Mouse (Mus musculus) midbrain, embryonic 13.5 days (tissue): Measurements from ENCODE around the gene Serinc4. TPM values are rescaled to one million over a fixed set of nuclear protein-coding genes. Genes with fewer than 3 reads are reported as not detected.

Experiments
- ATAC-seq: fragments of 200-750 bp; cut with Nextera tagmentation; 2 replicates; pipeline ENCODE4 v1.8.0; 2017; ENCODE audit warnings: mild to moderate bottlenecking, moderate TSS enrichment, moderate library complexity
- H3K27ac ChIP-seq: fragments of 300-500 bp; sonication (generic); 2 replicates; pipeline ENCODE4 v1.5.1; 2015; ENCODE audit warnings: inconsistent platforms, mild to moderate bottlenecking, moderate library complexity
- H3K27me3 ChIP-seq: fragments of 300-500 bp; sonication (generic); 2 replicates; pipeline ENCODE4 v1.6.1; 2015; ENCODE audit warnings: mild to moderate bottlenecking, inconsistent platforms
- H3K36me3 ChIP-seq: fragments of 300-500 bp; sonication (generic); 2 replicates; pipeline ENCODE4 v1.6.1; 2015; ENCODE audit warnings: mild to moderate bottlenecking, inconsistent platforms
- H3K4me1 ChIP-seq: fragments of 300-500 bp; sonication (generic); replicated peaks from 2 replicates; pipeline ENCODE4 v1.6.1; 2015; ENCODE audit warnings: inconsistent platforms
- H3K4me2 ChIP-seq: fragments of 300-500 bp; sonication (generic); replicated peaks from 2 replicates; pipeline ENCODE4 v1.6.1; 2015; ENCODE audit warnings: moderate library complexity, mild to moderate bottlenecking, inconsistent platforms
- H3K4me3 ChIP-seq: fragments of 300-500 bp; sonication (generic); replicated peaks from 2 replicates; pipeline ENCODE4 v1.5.1; 2015; ENCODE audit warnings: mild to moderate bottlenecking, inconsistent platforms
- H3K9ac ChIP-seq: fragments of 300-500 bp; sonication (generic); replicated peaks from 2 replicates; pipeline ENCODE4 v1.6.1; 2015; ENCODE audit warnings: mild to moderate bottlenecking, inconsistent platforms
- H3K9me3 ChIP-seq: fragments of 300-500 bp; sonication (generic); 2 replicates; pipeline ENCODE4 v1.6.1; 2016; ENCODE audit warnings: mild to moderate bottlenecking, inconsistent platforms
- whole genome bisulfite sequencing: fragments of 180-500 bp; shearing (Covaris S2); methylation state at CpG from one replicate; pipeline ENCODE4 v1.1.7; 2015; 5-methylcytosine and 5-hydroxymethylcytosine counted together
- polyA plus RNA-seq: library from polyadenylated mRNA; unstranded; fragments of >200 nt; fragmentation: Nextera tagmentation; extraction: Ambion mirVana; gene quantifications from 2 replicates; pipeline ENCODE4 v1.2.1, GENCODE M21; 2015

Gene Serinc4
- polyA plus RNA-seq, 1 experiment from 2014 or later = 1.3 TPM

DNA sequence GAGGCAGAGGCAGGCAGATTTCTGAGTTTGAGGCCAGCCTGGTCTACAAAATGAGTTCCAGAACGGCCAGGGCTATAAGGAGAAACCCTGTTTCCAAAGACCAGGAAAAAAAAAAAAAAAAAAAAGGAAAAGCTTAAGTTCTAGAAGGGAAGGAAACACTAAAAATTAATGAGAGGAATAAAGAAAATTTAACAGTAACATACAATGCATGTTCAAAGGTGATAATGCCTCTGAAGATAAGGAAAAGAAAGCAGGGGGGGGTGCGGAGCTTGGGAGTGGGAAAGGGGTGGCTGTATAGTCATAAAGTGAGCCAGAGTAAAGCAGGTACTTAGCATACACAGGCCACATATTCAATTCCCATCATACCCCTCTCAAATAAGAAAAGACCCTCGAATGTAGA is 11.5 kb downstream of the Serinc4 start:
- H3K27ac ChIP-seq = no peak overlapping the region
- peaks cover 23% of the 10 kb centered on the region for H3K4me1 ChIP-seq
- peaks cover 34% of the 10 kb centered on the region for H3K27me3 ChIP-seq
- H3K9ac ChIP-seq = no peak overlapping the region
- H3K36me3 ChIP-seq = 0 out of 2 replicates have a peak, but pooled peaks cover under 1% of the 10 kb centered on the region
- 87% methylated on average over 3 of the region's 3 CpGs for WGBS
- no peak overlapping the region for H3K4me3 ChIP-seq
- ATAC-seq = no peak
- no peak overlapping the region for H3K4me2 ChIP-seq
- H3K9me3 ChIP-seq = no peaks in the 10 kb centered on the region

DNA sequence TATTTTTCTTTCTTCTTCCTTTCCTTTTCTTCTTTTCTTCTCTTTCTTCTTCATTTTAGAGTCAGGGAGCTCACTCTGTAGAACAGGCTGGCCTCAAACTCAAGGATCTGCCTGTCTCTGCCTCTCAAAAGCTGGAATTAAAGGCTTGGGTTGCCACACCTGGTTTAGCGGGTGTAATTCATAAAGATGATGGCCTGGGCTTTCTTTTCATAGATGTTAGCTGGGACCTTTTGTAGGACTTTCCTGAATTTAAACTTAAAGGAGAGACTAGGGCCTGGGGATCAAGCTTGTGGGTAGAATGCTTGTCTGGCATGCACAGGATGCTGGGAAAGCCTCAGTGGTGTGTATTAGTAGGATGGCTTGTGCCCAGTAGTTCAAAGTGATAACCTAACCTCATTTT is 12.4 kb downstream of the Serinc4 start, which contains the start of gene Ell3:
Gene Ell3 (minus strand): TSS at position 101 of the 400 bp plus-strand sequence.
- H3K4me3 ChIP-seq = no peak within 1 kb of the TSS

DNA sequence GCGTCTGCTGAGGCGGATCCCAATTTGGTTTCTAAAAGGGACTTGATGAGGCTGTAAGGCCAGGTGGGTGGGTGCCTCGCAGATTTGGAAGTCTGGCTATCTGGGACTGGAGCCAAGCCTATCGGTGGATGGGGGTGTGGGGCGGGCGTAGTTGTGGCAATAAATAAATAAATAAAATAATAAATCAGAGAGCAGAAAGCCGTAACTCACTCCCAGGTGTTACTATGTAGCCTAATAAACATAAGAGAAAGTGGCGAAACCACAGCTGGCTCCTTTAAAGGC is 13.6 kb downstream of the Serinc4 start:
- Histone ChIP-seq H3K27me3 (peaks cover 35% of the 10 kb centered on the region), H3K27ac (no peak overlapping the region), H3K4me1 (peaks cover 17% of the 10 kb centered on the region), H3K36me3 (peaks cover 21% of the 10 kb centered on the region), H3K9me3 (no peaks in the 10 kb centered on the region), H3K4me2 (peak overlapping the region; percentile 57), H3K4me3 (0 out of 2 replicates have a peak overlapping the region, but pooled peaks have one; percentile 29), H3K9ac (0 out of 2 replicates have a peak overlapping the region, but pooled peaks have one; percentile 32)
- 15% methylated on average over 8 of the region's 8 CpGs for WGBS
- ATAC-seq = no peak

More for the DNA sequence above, 12.4 kb downstream of the Serinc4 start, which contains the start of gene Ell3:
- H3K9ac ChIP-seq = no peak within 1 kb of the TSS
- peaks cover 22% of the 10 kb centered on the region for H3K4me1 ChIP-seq
- H3K4me2 ChIP-seq = peak within 1 kb of the TSS; percentile 57
- 83% methylated on average over 1 of the region's 1 CpGs for WGBS
- ATAC-seq = no peak
- H3K36me3 ChIP-seq = peaks cover 9% of the 10 kb centered on the region
- peaks cover 35% of the 10 kb centered on the region for H3K27me3 ChIP-seq
- H3K9me3 ChIP-seq = no peaks in the 10 kb centered on the region
- H3K27ac ChIP-seq = no peak within 1 kb of the TSS

DNA sequence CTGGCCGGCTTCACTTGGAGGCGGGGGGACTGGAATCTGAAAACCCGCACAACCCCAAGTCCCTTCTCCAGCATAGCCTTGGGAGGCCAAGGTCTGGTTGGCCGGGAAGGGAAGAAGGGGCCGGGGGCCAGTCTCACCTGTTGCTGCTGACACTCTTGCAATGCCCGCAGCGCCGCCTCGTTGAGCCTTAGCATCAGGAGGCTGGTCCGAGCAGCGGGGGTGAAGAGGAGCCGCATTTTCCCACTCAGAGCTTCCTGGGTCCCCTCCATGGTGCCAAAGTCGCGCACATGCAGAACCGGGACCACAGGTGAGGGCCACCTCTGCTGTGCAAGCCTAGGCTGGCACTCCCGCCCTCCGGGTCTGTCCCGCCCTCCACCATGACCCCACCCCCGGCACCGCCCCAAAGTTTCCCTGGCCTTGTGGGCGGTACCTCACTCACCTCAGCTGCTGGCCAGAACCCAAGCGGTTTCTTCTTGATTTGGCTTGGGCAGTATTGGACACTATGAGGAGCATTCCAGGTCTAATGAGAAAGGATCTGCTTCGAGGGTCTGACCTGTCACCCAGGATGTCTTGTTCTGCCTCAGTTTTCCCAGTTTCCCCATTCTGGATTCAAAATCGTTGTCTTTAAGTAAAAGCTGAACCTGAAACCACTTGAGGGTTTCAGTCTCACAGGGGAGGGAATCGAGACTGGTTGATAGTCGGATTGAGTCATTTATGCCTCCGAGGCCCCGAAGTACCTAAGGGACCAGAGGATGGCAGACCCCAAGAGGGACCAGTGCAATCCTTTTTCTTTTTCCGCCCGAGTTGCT is 14.1 kb downstream of the Serinc4 start:
- Histone ChIP-seq H3K9ac (peak overlapping the region; percentile 46; the same call in 1 of the 2 replicates), H3K9me3 (no peaks in the 10 kb centered on the region), H3K36me3 (peaks cover 26% of the 10 kb centered on the region), H3K27ac (no peak overlapping the region), H3K4me2 (peak overlapping the region; percentile 57), H3K4me1 (peaks cover 16% of the 10 kb centered on the region), H3K27me3 (peaks cover 35% of the 10 kb centered on the region), H3K4me3 (peak overlapping the region; percentile 29)
- peak; percentile 56; the same call in 1 of the 2 replicates for ATAC-seq
- 2% methylated on average over 29 of the region's 30 CpGs for WGBS

DNA sequence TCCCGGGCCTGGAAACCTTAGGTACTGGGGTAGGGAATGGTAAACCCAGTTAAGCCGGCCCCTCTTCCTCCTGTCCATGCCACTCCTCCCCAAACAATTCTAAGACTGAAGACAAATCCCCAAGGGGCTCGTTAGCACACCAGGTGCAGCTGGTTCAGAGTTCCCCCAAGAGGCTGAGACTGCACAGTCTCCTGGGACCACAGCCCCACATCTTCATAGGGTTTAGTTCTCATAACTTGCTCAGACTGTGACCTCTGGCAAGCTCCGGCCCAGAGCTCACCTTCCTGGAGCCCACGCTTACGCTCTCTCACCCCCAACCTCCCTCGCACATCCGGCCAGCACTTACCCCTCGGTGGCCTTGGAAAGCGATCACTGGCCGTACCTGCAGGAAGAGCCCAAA is 14.8 kb downstream of the Serinc4 start:
- Histone ChIP-seq H3K4me3 (peak overlapping the region; percentile 29; the same call in 1 of the 2 replicates), H3K27ac (no peak overlapping the region), H3K4me1 (peaks cover 16% of the 10 kb centered on the region), H3K9ac (0 out of 2 replicates have a peak overlapping the region, but pooled peaks have one; percentile 46), H3K36me3 (peaks cover 31% of the 10 kb centered on the region), H3K27me3 (peaks cover 35% of the 10 kb centered on the region), H3K4me2 (peak overlapping the region; percentile 57), H3K9me3 (no peaks in the 10 kb centered on the region)
- 16% methylated on average over 11 of the region's 11 CpGs for WGBS
- ATAC-seq = no peak

DNA sequence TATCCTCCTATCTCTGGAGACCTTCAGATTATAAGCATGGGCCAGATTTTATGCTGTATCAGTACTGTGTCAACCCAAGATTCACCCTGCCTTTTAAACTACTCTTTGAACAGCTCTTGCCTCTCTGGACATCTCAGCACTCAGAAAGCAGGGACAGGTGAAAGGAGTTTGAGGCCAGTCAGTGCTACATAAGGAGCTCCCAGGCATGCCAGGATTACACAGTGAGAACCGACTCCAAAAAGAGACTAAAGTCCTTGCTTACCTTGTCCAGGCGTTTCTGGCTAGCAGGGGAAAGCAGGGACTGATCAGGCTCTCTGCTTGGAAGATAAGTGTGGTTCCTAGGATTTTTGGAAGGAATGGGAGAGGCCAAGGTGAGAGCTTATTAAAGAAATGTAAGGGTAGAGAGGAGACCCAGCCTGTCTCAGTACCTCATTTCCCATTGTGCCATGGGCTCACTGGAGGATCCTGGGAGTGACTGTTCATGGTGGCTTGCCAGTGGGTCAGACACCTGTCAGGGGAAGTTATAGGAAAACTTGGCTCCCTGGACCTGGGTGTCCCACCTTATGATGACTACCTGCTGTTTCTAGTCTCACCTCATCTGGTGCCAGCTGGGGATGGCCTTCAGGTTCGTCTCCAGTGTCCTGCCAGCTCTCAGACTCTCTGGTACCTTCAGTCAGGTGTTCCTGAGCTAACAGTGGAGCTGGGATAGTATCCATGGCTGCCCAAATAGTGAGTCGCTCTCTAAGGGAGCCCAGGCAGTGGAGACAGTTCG is 15.6 kb downstream of the Serinc4 start:
- 59% methylated on average over 5 of the region's 5 CpGs for WGBS
- Histone ChIP-seq H3K4me1 (peaks cover 16% of the 10 kb centered on the region), H3K9ac (no peak overlapping the region), H3K27ac (no peak overlapping the region), H3K36me3 (peaks cover 36% of the 10 kb centered on the region), H3K27me3 (peaks cover 35% of the 10 kb centered on the region), H3K4me3 (no peak overlapping the region), H3K9me3 (no peaks in the 10 kb centered on the region), H3K4me2 (no peak overlapping the region)
- ATAC-seq = no peak

DNA sequence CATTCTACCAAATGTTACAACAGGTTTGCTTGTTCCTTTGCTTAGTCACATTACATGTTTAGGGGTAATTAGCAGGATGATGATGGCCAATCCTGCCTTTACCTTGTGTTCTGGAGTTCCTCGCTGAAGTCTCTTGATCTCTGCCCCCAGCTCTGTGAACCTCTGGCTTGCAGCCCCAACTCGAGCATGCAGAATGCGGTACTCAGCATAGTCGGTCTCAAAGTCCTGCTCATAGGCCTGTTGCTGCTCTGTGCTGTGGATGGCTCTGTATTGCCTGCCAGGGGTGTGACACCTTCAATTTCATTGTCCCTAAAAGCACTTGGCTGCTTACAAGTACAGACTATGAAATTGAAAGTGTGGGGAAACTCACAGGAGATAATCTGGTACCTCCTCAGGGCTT is 16.8 kb downstream of the Serinc4 start:
- peaks cover 35% of the 10 kb centered on the region for H3K27me3 ChIP-seq
- no peak for ATAC-seq
- no peak overlapping the region for H3K4me3 ChIP-seq
- H3K4me2 ChIP-seq = no peak overlapping the region
- no peak overlapping the region for H3K27ac ChIP-seq
- H3K9ac ChIP-seq = no peak overlapping the region
- peaks cover 47% of the 10 kb centered on the region for H3K36me3 ChIP-seq
- 83% methylated on average over 4 of the region's 4 CpGs for WGBS
- peaks cover 16% of the 10 kb centered on the region for H3K4me1 ChIP-seq
- no peaks in the 10 kb centered on the region for H3K9me3 ChIP-seq

DNA sequence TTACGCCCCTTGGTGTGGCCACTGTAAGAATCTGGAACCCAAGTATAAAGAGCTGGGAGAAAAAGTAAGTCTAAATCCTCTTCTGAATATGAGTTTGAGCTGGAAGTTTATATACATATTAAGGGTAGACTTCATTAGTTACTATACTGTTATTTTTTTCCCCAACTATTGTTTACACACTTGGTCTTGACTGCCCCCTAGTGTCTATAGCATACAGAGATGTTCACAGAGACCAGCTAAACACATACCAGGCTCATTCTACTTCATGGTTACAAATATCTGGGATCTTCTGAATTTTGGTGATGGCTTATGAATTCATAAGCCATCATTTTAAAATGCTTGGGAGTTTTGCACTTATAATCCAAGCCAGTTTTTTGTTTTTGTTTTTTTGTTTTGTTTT is 21.7 kb downstream of the Serinc4 start:
- Histone ChIP-seq H3K9ac (no peak overlapping the region), H3K27me3 (no peaks in the 10 kb centered on the region), H3K9me3 (no peaks in the 10 kb centered on the region), H3K4me1 (no peaks in the 10 kb centered on the region), H3K4me3 (no peak overlapping the region), H3K4me2 (no peak overlapping the region), H3K27ac (no peak overlapping the region), H3K36me3 (peaks cover 91% of the 10 kb centered on the region)
- WGBS = 100% methylated on average over 1 of the region's 1 CpGs
- ATAC-seq = no peak

DNA sequence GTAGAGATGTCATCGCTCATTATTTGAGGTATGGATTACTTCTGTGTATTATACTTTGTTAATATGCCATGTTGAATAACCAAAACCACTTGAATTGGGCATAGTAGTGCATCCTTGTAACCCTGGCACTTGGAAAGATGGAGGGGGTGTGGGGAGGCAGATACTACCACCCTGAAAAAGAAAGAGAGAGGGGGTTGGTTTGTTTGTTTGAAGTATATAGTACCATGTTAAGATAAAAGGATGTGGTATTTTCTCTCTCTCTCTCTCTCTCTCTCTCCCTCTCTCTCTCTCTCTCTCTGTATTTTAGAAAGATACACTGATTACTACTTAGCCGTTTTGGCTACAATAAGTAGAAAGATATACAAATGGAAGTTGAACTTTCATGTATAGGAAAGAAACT is 30.7 kb downstream of the Serinc4 start:
- H3K36me3 ChIP-seq = peaks cover 84% of the 10 kb centered on the region
- H3K9me3 ChIP-seq = no peaks in the 10 kb centered on the region
- WGBS = 98% methylated on average over 2 of the region's 2 CpGs
- ATAC-seq = no peak
- H3K9ac ChIP-seq = no peak overlapping the region
- H3K27me3 ChIP-seq = no peaks in the 10 kb centered on the region
- no peak overlapping the region for H3K27ac ChIP-seq
- H3K4me1 ChIP-seq = no peaks in the 10 kb centered on the region
- H3K4me3 ChIP-seq = no peak overlapping the region
- no peak overlapping the region for H3K4me2 ChIP-seq

DNA sequence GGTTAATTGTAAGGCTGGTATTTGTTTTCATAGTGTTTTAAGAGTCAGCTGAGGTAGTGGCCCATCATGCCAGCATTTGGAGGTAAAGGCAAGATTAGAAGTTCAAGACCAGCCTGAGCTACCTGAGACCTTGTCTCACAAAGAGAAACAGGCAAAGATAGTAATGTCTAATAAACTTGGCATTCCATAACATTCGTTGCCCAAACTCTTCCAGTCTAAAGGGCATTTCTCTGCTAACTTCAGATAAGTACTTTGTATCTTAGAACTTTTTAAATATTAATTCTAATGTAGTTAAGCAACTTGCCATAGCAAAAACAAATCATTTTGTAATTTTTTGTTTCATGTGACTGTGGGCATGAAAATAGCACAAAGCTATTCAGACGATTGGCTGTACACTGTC is 33.4 kb downstream of the Serinc4 start:
- no peak for ATAC-seq
- Histone ChIP-seq H3K36me3 (peaks cover 68% of the 10 kb centered on the region), H3K9ac (no peak overlapping the region), H3K4me2 (no peak overlapping the region), H3K4me1 (0 out of 2 replicates have a peak, but pooled peaks cover 3% of the 10 kb centered on the region), H3K27ac (no peak overlapping the region), H3K27me3 (no peaks in the 10 kb centered on the region), H3K9me3 (no peaks in the 10 kb centered on the region), H3K4me3 (no peak overlapping the region)
- 95% methylated on average over 2 of the region's 2 CpGs for WGBS

DNA sequence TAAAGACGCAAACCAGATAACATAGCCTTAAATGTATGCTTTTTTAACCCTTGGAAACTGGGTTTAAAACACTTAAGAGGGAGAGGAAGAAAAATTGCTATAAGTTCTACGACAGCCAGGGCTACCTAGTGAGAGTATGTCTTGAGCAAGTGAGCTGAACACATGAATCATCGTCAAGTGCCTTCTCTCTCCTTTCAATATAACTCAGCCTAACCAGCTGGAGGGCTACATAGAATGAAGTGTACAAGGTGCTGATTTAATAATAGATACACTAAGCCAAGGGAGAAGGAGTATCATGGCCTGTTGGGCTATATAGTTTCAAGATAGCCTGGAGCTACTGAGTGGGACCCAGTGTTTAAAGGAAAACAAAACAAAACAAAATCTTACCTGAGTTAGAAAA is 38.1 kb downstream of the Serinc4 start:
- Histone ChIP-seq H3K9ac (no peak overlapping the region), H3K27me3 (no peaks in the 10 kb centered on the region), H3K9me3 (no peaks in the 10 kb centered on the region), H3K4me2 (no peak overlapping the region), H3K4me1 (peaks cover 37% of the 10 kb centered on the region), H3K4me3 (no peak overlapping the region), H3K27ac (no peak overlapping the region), H3K36me3 (peaks cover 46% of the 10 kb centered on the region)
- WGBS = 98% methylated on average over 3 of the region's 3 CpGs
- ATAC-seq = no peak

DNA sequence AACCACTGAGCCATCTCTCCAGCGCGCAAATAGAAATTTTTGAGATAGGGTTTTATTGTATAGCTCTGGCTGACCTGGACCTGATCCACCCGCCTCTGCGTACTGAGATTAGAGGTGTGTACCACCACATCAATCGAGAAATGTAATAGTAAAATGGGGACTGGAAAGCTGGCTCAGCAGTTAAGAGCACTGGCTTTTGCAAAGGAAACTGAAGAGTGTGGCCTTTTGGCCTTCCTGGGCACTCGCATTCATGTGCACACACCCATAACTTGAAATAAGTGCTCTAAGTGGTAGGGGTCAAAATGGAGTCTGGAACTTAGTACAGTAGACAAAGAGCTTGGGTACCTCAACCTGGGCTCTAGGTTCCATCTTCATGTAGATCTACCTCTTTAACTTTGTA is 40.2 kb downstream of the Serinc4 start:
- H3K27ac ChIP-seq = no peak overlapping the region
- H3K9me3 ChIP-seq = no peaks in the 10 kb centered on the region
- peaks cover 27% of the 10 kb centered on the region for H3K36me3 ChIP-seq
- ATAC-seq = no peak
- 0 out of 2 replicates have a peak overlapping the region, but pooled peaks have one; percentile 6 for H3K4me3 ChIP-seq
- no peak overlapping the region for H3K9ac ChIP-seq
- peaks cover 46% of the 10 kb centered on the region for H3K4me1 ChIP-seq
- no peaks in the 10 kb centered on the region for H3K27me3 ChIP-seq
- 93% methylated on average over 6 of the region's 6 CpGs for WGBS
- peak overlapping the region; percentile 69 for H3K4me2 ChIP-seq
